Mouse (Mus musculus): Measurements from ENCODE around the gene Ergic3. TPM values are rescaled to one million over a fixed set of nuclear protein-coding genes. Genes with fewer than 3 reads are reported as not detected.

The Ergic3 gene
- total RNA-seq (2021), result 100 to 1,000 TPM; 216 to 235 TPM
- long read RNA-seq, experiment 1, transcript Ergic3-201 (13 exons, 1,377 nt), result major isoform, 98 of 299 reads
- long read RNA-seq, experiment 1, partial matches to known transcripts, result 14 of 299 reads
- long read RNA-seq, experiment 1, other reads (novel, unspliced or antisense), result 185 of 299 reads
- long read RNA-seq, experiment 2, transcript Ergic3-201 (13 exons, 1,377 nt), result major isoform, 63 of 215 reads
- long read RNA-seq, experiment 2, partial matches to known transcripts, result 9 of 215 reads
- long read RNA-seq, experiment 2, other reads (novel, unspliced or antisense), result 143 of 215 reads

DNA sequence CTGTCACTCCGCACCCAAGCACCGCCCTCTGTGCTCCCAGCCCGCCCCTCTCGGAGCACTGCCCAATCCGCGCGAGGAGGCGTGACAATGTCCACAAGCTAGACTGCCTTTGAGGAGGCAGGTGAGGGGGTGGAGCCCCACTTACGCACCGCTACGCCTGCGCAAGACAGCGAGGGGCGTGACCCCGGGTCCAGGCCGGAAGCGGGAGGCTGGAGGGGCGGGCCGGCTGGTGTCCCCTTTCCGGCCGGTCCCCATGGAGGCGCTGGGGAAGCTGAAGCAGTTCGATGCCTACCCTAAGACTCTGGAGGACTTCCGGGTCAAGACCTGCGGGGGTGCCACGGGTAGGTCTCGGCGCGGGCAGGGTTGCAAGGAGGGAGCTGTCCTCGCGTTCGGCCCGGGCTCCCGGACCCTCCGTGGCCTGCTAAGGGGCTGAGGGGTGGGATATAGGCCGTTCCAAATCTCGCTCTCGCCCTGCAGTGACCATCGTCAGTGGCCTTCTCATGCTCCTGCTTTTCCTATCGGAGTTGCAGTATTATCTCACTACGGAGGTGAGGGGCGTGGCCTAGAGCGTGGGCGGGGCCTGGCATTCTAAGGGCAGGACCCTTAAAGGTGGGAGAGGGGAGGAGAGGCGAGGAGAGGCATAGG, at the start of gene Ergic3, which contains the start of gene 6430550D23Rik:
Ergic3 (plus strand) TSS at position 158 of the 645 bp plus-strand sequence.
6430550D23Rik (minus strand) TSS at position 90 of the 645 bp plus-strand sequence.
- DNase-seq (ENCODE audit: low spot score in 2 of 2), result peak; percentile 95 to 97

DNA sequence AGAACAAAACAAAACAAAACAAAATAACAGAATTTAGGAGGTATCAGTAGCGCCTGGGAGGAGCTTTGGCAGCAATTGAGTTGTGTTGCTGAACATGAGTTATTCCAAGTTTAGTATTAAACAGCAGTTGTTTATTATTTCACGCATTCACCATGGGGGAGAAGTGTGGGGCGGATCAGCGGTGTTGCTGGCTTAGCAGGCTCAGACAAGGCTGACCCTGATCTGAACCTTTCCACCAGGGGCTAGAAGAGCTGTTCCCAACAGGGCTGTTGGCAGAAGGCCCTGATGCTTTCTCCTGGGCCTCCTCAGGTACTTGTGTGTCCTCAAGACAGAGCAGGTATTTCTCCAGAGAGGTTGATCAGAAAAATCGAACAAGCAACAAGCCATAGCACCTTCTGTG, 47.9 kb upstream of the Ergic3 start:
- no peak for DNase-seq (ENCODE audit: low spot score in 2 of 2)

DNA sequence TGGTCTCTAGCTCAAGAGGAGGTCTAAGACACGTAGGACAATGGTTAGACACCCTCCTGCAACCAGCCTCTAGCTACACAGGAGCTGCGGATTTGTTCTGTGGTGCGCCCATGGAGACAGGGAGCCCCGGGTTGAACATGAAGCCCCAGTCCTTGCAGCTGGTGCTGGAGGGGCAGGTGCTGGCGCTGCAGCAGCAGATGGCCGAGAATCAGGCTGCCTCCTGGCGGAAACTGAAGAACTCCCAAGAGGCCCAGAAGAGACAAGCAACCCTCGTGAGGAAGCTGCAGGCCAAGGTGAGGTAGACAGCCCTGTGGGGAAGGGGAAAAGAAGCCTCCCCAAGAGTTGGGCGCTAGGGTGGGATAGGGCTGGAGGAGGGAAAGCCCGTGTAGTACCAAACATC, 46.0 kb upstream of the Ergic3 start:
- no peak for DNase-seq (ENCODE audit: low spot score in 2 of 2)

DNA sequence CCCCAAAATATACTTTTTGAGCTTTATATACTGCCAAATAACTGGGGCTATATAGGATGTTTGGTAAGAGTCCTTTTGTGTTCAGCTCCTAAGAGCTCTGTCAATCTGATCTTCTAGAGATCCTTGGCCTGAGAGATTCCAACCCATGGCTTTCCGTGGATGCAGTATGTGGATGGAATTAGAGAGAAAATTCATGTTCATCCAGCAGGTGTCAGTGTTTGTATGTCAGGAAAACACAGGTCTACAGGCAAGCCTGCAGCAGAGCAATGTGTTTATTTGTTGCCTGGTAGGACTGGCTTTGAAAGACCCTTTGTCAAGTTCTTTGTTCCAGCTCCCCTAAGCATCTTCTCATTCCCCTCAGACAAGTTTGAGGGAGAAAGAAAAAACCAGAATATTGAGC, 44.9 kb upstream of the Ergic3 start:
- no peak for DNase-seq (ENCODE audit: low spot score in 2 of 2)

- DNase-seq (ENCODE audit: low spot score in 2 of 2), result no peak
These were observed 34.5 kb upstream of the Ergic3 start for GRCm38 (mm10) chr2:155973348-155973747.

- peak in 1 of 2 experiments; percentile 24 for DNase-seq (ENCODE audit: low spot score in 2 of 2)
These were observed 33.6 kb upstream of the Ergic3 start for GRCm38 (mm10) chr2:155974087-155974731.

- DNase-seq (ENCODE audit: low spot score in 2 of 2), result no peak
These were observed 28.4 kb upstream of the Ergic3 start for GRCm38 (mm10) chr2:155979328-155979991.

- DNase-seq (ENCODE audit: low spot score in 2 of 2), result no peak
These were observed 22.1 kb upstream of the Ergic3 start for GRCm38 (mm10) chr2:155985776-155986175.

DNA sequence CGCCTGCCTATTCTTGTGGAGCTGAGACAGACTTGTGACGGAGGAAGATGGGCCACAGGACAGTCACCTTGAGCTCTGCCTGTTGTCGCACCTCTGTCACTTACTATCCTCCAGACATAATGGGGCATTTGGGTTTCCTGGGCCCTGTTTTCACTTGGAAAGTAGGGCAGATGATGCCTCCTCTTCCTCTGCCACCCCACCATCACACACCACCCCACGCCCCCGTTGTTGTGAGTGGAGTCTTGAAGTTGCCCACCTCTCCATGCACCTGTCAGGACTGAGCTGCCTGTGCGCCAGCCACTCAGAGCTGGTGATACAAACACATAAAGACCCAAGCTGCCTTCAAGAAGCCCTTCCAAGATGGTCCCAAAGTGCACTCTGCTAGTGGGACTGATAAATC, 20.7 kb upstream of the Ergic3 start:
- no peak for DNase-seq (ENCODE audit: low spot score in 2 of 2)

GRCm38 (mm10) chr2:155989085-155989484, 18.8 kb upstream of the Ergic3 start:
- DNase-seq (ENCODE audit: low spot score in 2 of 2), result no peak

- no peak for DNase-seq (ENCODE audit: low spot score in 2 of 2)
These were observed 16.7 kb upstream of the Ergic3 start for GRCm38 (mm10) chr2:155991151-155991550.

- DNase-seq (ENCODE audit: low spot score in 2 of 2), result peak; percentile 21 to 43
These were observed 16.0 kb upstream of the Ergic3 start for GRCm38 (mm10) chr2:155991863-155992321.

- no peak for DNase-seq (ENCODE audit: low spot score in 2 of 2)
These were observed 2.5 kb upstream of the Ergic3 start for GRCm38 (mm10) chr2:156005393-156005792.

DNA sequence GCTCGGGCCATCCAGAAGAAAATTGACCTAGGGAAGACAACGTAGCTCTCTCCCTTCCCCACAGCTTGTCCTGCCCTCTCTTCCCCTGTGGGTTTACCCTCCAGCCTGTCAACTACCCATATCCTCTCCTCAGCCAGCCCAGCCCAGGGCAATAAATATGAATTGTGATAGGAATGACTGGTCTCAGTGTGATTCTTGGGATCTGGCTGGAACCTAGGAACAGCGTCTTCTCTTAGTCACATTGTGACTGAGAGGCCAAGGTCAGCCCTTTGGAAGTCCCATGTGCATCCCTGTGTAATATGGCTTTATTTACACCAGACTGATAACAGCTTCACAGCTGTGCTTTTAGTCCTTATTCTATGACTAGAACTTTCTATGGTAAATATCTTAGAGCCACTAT, 10.3 kb downstream of the Ergic3 start:
- DNase-seq (ENCODE audit: low spot score in 2 of 2), result no peak

DNA sequence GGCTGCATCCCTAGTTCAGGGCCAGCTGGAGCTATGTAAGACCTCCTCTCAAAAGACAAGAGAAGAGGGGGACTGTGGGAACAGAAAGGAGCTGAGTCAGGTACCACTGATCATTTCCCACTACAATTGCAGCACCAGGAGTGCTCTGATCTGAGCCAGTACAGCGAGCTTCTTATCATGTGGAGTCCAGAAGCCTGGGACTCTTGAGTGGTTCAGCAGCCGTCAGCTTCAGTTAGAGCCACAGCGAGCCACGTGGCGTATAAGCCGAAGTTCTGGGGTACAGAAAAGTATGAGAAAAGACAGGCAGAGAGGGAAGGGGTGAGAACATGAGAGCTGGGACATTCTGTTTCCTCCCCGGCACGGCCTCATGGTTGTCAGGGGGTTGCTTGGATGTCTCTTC, 13.4 kb downstream of the Ergic3 start:
- DNase-seq (ENCODE audit: low spot score in 2 of 2), result no peak

DNA sequence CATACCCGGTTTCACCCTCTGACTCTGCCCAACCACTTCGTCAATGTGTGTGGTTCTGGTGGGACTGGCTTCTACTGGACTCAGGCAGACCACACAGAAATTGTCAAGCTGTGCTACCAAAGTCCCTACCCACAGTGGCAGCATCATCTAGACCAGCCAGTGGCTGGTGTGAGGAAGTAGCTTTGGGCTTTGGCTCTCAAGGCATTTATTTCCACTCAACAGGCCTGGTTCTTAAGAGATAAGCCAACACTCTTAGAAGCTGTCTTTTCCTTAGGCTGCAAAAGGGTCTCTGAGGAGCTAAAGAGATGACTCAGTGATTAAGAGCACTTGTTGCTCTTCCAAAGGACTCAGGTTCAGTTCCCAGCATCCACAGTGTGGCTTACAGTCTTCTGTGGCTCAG, 13.9 kb downstream of the Ergic3 start:
- no peak for DNase-seq (ENCODE audit: low spot score in 2 of 2)

DNA sequence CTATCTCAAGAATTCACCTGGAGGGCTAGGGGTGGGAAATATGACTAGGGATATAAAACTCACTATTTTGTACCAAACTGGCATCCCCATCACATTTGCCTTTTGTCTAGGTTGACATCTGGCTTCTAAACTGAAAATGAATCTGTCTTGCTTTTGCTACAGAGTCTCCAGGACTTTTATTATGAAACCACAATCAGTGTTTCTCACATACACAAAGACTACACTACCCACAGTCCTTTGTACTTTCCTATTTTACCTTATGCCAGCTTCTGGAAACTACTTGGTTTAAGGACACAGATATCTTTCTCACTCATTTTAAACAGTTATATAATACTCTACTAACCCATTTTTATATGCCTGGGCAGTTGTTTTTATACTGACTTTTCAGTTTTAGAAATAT, 17.6 kb downstream of the Ergic3 start:
- DNase-seq (ENCODE audit: low spot score in 2 of 2), result no peak

DNA sequence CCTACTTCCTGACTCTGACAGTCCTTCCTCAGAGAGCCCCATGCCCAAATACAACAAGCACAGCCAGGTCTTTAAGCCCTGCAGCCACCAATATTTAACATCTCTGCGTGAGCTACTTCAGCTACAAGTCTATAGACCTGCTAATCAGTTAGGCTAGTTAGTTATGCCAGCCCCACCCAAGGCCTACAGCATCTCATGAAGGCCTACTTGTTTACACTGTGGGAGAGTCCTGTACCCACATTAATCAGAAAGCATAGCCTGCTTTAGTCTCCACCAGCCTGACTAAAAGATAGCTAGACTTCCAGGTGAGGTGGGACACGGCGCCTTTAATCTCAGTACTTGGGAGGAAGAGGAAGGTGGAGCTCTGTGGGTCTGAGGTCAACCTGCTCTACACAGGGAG, 31.5 kb downstream of the Ergic3 start:
- DNase-seq (ENCODE audit: low spot score in 2 of 2), result no peak

- no peak for DNase-seq (ENCODE audit: low spot score in 2 of 2)
These were observed 35.1 kb downstream of the Ergic3 start for GRCm38 (mm10) chr2:156042903-156043302.

DNA sequence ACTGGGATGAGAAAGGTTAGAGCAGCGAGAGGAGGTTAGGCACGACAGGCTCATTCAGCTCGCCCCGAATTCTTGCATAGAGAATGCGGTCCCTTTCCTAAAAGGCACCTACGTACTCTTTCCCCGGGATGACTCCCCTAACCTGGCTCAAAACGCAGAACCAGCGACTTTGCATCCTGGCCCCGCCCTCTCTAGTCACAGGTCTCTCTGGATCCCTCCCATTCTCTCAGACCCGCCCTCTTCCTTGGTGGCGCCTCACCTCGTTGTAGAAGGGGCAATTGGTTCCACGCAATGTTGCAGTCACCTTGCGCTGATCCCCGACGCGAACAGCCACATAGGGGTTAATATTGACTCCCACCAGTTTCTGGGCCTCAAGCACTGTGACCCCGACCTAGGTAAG, 40.1 kb downstream of the Ergic3 start:
- no peak for DNase-seq (ENCODE audit: low spot score in 2 of 2)

- no peak for DNase-seq (ENCODE audit: low spot score in 2 of 2)
These were observed 45.0 kb downstream of the Ergic3 start, which contains the start of gene Fer1l4 for GRCm38 (mm10) chr2:156052816-156053215. Gene Fer1l4 (minus strand): TSS chr2:156052947.

Data from left cerebral cortex, adult 18-20 months (tissue).